Mouse (Mus musculus): ENCODE measurements around the gene Anks6.

DNA sequence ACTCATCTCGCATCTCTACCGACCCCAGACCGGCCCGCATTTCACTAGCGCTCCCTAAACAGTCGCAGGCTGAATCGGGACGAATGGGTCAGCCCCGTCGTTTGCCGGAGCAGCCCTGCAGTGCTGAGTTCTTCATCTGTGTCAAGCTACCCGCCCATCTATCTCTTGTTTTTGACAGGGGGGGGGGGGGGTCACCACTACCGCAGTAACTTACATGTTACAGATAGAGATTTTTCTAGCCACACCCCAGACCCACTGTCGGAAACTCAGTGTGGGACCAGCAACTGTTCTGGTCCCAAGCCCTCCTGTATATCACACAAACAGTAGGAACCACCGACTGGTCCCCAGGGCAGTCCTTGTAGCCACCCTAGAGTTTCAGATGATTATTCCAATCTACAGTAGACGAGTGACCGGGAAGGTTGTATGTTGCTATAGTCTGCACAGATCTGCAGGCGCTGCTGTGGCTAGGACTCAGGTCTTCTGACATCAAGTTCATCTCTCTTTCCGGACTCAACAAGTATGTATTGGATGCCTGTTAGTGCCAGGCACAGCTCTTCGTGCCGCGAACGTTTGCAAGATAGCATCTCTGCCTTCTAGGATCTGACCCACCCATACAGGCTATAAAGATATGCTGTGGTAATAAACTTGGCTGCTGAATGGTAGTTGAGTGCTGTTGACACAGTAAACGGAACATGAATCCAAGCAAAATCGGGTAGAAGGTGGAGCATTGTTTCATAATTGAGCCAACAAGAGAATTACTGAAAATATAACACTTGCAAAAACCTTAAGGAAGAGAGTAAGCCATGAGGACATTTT lies 491 bp upstream of the Anks6 start:
- TF ChIP-seq POLR2A (IDR thresholded peaks at IDR 0.05; ENCODE audit: extremely low read depth, insufficient read depth, low read length) (no peak), CTCF (IDR thresholded peaks at IDR 0.05; ENCODE audit: low read depth, low read length) (no peak)
